Mouse (Mus musculus) intestine, embryonic 16.5 days (tissue): ENCODE results near the gene Kcne4. TPM values are rescaled to one million over a fixed set of nuclear protein-coding genes. Genes with fewer than 3 reads are reported as not detected.
A peak's percentile ranks its signal among the peaks of the same experiment; 100 is the strongest.

Experiments
- ATAC-seq: fragments of 200-750 bp; cut with Nextera tagmentation; 2 replicates; pipeline ENCODE4 v1.8.0; 2017; ENCODE audit warnings: moderate TSS enrichment, moderate library complexity
- H3K27ac ChIP-seq: fragments of 300-500 bp; sonication (generic); 2 replicates; pipeline ENCODE4 v1.5.1; 2014; ENCODE audit warnings: mild to moderate bottlenecking, low read length
- H3K27me3 ChIP-seq: fragments of 300-500 bp; sonication (generic); replicated peaks from 2 replicates; pipeline ENCODE4 v1.6.1; 2014; ENCODE audit warnings: low read length, control low read depth, mixed read lengths; ENCODE audit not compliant: control insufficient read depth, insufficient read depth
- H3K36me3 ChIP-seq: fragments of 300-500 bp; sonication (generic); 2 replicates; pipeline ENCODE4 v1.6.1; 2014; ENCODE audit warnings: low read length, control low read depth; ENCODE audit not compliant: control insufficient read depth, insufficient read depth
- H3K4me1 ChIP-seq: fragments of 300-500 bp; sonication (generic); 2 replicates; pipeline ENCODE4 v1.6.1; 2014; ENCODE audit warnings: low read length, control low read depth, mixed read lengths; ENCODE audit not compliant: control insufficient read depth, insufficient read depth
- H3K4me2 ChIP-seq: fragments of 300-500 bp; sonication (generic); 2 replicates; pipeline ENCODE4 v1.6.1; 2014; ENCODE audit warnings: low read depth, low read length, control low read depth
- H3K4me3 ChIP-seq: fragments of 300-500 bp; sonication (generic); 2 replicates; pipeline ENCODE4 v1.5.1; 2014; ENCODE audit warnings: mild to moderate bottlenecking, low read length
- H3K9ac ChIP-seq: fragments of 300-500 bp; sonication (generic); 2 replicates; pipeline ENCODE4 v1.6.1; 2014; ENCODE audit warnings: low read depth, low read length
- H3K9me3 ChIP-seq: fragments of 300-500 bp; sonication (generic); 2 replicates; pipeline ENCODE4 v1.6.1; 2016; ENCODE audit warnings: low read length, control low read depth; ENCODE audit not compliant: control insufficient read depth
- WGBS: fragments of 180-500 bp; shearing (Covaris S2); extraction: QIAGEN DNeasy Blood & Tissue Kit; methylation state at CpG from one replicate; pipeline ENCODE4 v1.1.7; 2014; 5-methylcytosine and 5-hydroxymethylcytosine counted together
- polyA plus RNA-seq: library from polyadenylated mRNA; unstranded; fragments of >200 nt; fragmentation: Nextera tagmentation; extraction: Ambion mirVana; gene quantifications from 2 replicates; pipeline ENCODE4 v1.2.1, GENCODE M21; 2015

Kcne4 gene
- polyA plus RNA-seq, 1 experiment from 2014 or later: 6.0 TPM

GRCm38 (mm10) chr1:78818630-78819526 is 2.3 kb downstream of the Kcne4 start:
- Histone ChIP-seq H3K9ac (no peak overlapping the region), H3K27ac (peak overlapping the region; percentile 80), H3K4me1 (peaks cover 16% of the 10 kb centered on the region), H3K27me3 (no peaks in the 10 kb centered on the region), H3K9me3 (no peaks in the 10 kb centered on the region), H3K4me2 (peak overlapping the region; percentile 35), H3K36me3 (no peaks in the 10 kb centered on the region), H3K4me3 (no peak overlapping the region)
- WGBS: 44% methylated on average over 11 of the region's 11 CpGs
- peak; percentile 89 for ATAC-seq

GRCm38 (mm10) chr1:78819592-78819991 is 3.0 kb downstream of the Kcne4 start:
- no peaks in the 10 kb centered on the region for H3K27me3 ChIP-seq
- H3K4me2 ChIP-seq: peak overlapping the region; percentile 35; the same call in 1 of the 2 replicates
- no peaks in the 10 kb centered on the region for H3K36me3 ChIP-seq
- peak overlapping the region; percentile 80 for H3K27ac ChIP-seq
- peaks cover 16% of the 10 kb centered on the region for H3K4me1 ChIP-seq
- WGBS: 30% methylated on average over 7 of the region's 7 CpGs
- H3K9me3 ChIP-seq: no peaks in the 10 kb centered on the region
- ATAC-seq: peak; percentile 38
- no peak overlapping the region for H3K9ac ChIP-seq
- no peak overlapping the region for H3K4me3 ChIP-seq

- no peak for ATAC-seq
- Histone ChIP-seq H3K4me3 (no peak overlapping the region), H3K27me3 (no peaks in the 10 kb centered on the region), H3K9me3 (no peaks in the 10 kb centered on the region), H3K9ac (no peak overlapping the region), H3K27ac (peak overlapping the region; percentile 38), H3K4me1 (peaks cover 16% of the 10 kb centered on the region), H3K4me2 (no peak overlapping the region), H3K36me3 (no peaks in the 10 kb centered on the region)
- WGBS: 49% methylated on average over 8 of the region's 8 CpGs
Measured at GRCm38 (mm10) chr1:78820176-78820575, 3.6 kb downstream of the Kcne4 start.

GRCm38 (mm10) chr1:78821111-78821510 is 4.6 kb downstream of the Kcne4 start:
- ATAC-seq: no peak
- Histone ChIP-seq H3K9me3 (no peaks in the 10 kb centered on the region), H3K27ac (no peak overlapping the region), H3K9ac (no peak overlapping the region), H3K4me2 (no peak overlapping the region), H3K4me1 (peaks cover 16% of the 10 kb centered on the region), H3K27me3 (no peaks in the 10 kb centered on the region), H3K36me3 (no peaks in the 10 kb centered on the region), H3K4me3 (no peak overlapping the region)
- 65% methylated on average over 9 of the region's 9 CpGs for WGBS

- H3K4me2 ChIP-seq: no peak overlapping the region
- H3K4me3 ChIP-seq: no peak overlapping the region
- H3K9ac ChIP-seq: no peak overlapping the region
- H3K27ac ChIP-seq: no peak overlapping the region
- H3K27me3 ChIP-seq: no peaks in the 10 kb centered on the region
- H3K4me1 ChIP-seq: peaks cover 16% of the 10 kb centered on the region
- no peak for ATAC-seq
- 90% methylated on average over 15 of the region's 15 CpGs for WGBS
- H3K36me3 ChIP-seq: no peaks in the 10 kb centered on the region
- no peaks in the 10 kb centered on the region for H3K9me3 ChIP-seq
Measured at GRCm38 (mm10) chr1:78821733-78822430, 5.3 kb downstream of the Kcne4 start.

GRCm38 (mm10) chr1:78825246-78825645 is 8.7 kb downstream of the Kcne4 start:
- H3K36me3 ChIP-seq: no peaks in the 10 kb centered on the region
- no peak overlapping the region for H3K4me3 ChIP-seq
- H3K4me2 ChIP-seq: no peak overlapping the region
- H3K4me1 ChIP-seq: peaks cover 3% of the 10 kb centered on the region; the same call in 1 of the 2 replicates
- H3K9ac ChIP-seq: no peak overlapping the region
- ATAC-seq: no peak
- no peak overlapping the region for H3K27ac ChIP-seq
- WGBS: 79% methylated on average over 3 of the region's 3 CpGs
- H3K27me3 ChIP-seq: no peaks in the 10 kb centered on the region
- H3K9me3 ChIP-seq: no peaks in the 10 kb centered on the region

GRCm38 (mm10) chr1:78838468-78838867 is 21.9 kb downstream of the Kcne4 start:
- Histone ChIP-seq H3K36me3 (no peaks in the 10 kb centered on the region), H3K4me3 (no peak overlapping the region), H3K27ac (no peak overlapping the region), H3K9me3 (0 out of 2 replicates have a peak, but pooled peaks cover 2% of the 10 kb centered on the region), H3K4me2 (no peak overlapping the region), H3K4me1 (no peaks in the 10 kb centered on the region), H3K27me3 (no peaks in the 10 kb centered on the region), H3K9ac (no peak overlapping the region)
- WGBS: 91% methylated on average over 3 of the region's 3 CpGs
- no peak for ATAC-seq

- no peaks in the 10 kb centered on the region for H3K27me3 ChIP-seq
- no peak overlapping the region for H3K4me2 ChIP-seq
- WGBS: 57% methylated on average over 2 of the region's 2 CpGs
- H3K4me1 ChIP-seq: no peaks in the 10 kb centered on the region
- no peak overlapping the region for H3K4me3 ChIP-seq
- H3K9ac ChIP-seq: no peak overlapping the region
- H3K27ac ChIP-seq: no peak overlapping the region
- H3K36me3 ChIP-seq: no peaks in the 10 kb centered on the region
- 0 out of 2 replicates have a peak, but pooled peaks cover 2% of the 10 kb centered on the region for H3K9me3 ChIP-seq
- ATAC-seq: no peak
Measured at GRCm38 (mm10) chr1:78840769-78841168, 24.2 kb downstream of the Kcne4 start.

- H3K9ac ChIP-seq: no peak overlapping the region
- ATAC-seq: no peak
- no peaks in the 10 kb centered on the region for H3K4me1 ChIP-seq
- H3K36me3 ChIP-seq: no peaks in the 10 kb centered on the region
- H3K9me3 ChIP-seq: no peaks in the 10 kb centered on the region
- 73% methylated on average over 1 of the region's 1 CpGs for WGBS
- H3K27ac ChIP-seq: no peak overlapping the region
- no peaks in the 10 kb centered on the region for H3K27me3 ChIP-seq
- H3K4me3 ChIP-seq: no peak overlapping the region
- no peak overlapping the region for H3K4me2 ChIP-seq
Measured at GRCm38 (mm10) chr1:78845661-78846060, 29.1 kb downstream of the Kcne4 start.
